Comparison of ENCODE assay signal across 9 mouse cellular contexts in genomic region chr7:30698589-30698988, GRCm38 (mm10). TPM values are rescaled to one million over a fixed set of nuclear protein-coding genes. Genes with fewer than 3 reads are reported as not detected.
DNase-seq lines count a peak whose midpoint lies in the region; ATAC-seq lines count a peak whose summit lies in the region.
"Had no signal": no experiment of that assay in that cellular context is flagged by ENCODE, and none has a peak within 500 bp of the region (broad histone marks: within the 10 kb centered on the region; RNA-seq: fewer than 3 reads in every experiment).

Gene 2200002J24Rik (plus strand): TSS chr7:30698926.

- H3K27ac ChIP-seq in limb, embryonic 11.5 days (replicated peaks; ENCODE audit: low read depth, low read length) = no peak within 1 kb of the TSS
- H3K27ac ChIP-seq in limb, embryonic 10.5 days = no peak within 1 kb of the TSS
- peak within 1 kb of the TSS; percentile 17 for H3K27ac ChIP-seq in stomach, embryonic 15.5 days
- H3K27ac ChIP-seq: heart, embryonic 10.5 days had no signal

- H3K27me3 ChIP-seq in limb, embryonic 11.5 days (ENCODE audit: control insufficient read depth, insufficient read depth, low read length) = no peaks in the 10 kb centered on the region
- H3K27me3 ChIP-seq in limb, embryonic 10.5 days (ENCODE audit: low read depth, poor library complexity, severe bottlenecking) = no peaks in the 10 kb centered on the region
- no peaks in the 10 kb centered on the region for H3K27me3 ChIP-seq in stomach, embryonic 15.5 days (replicated peaks)

- H3K9ac ChIP-seq in limb, embryonic 11.5 days (ENCODE audit: low read length) = no peak within 1 kb of the TSS
- H3K9ac ChIP-seq in stomach, embryonic 15.5 days = no peak within 1 kb of the TSS

- H3K4me2 ChIP-seq in limb, embryonic 11.5 days (ENCODE audit: low read depth, severe bottlenecking) = no peak within 1 kb of the TSS
- H3K4me2 ChIP-seq in stomach, embryonic 15.5 days = no peak within 1 kb of the TSS

- 35% methylated on average over 9 of the region's 9 CpGs for WGBS in limb, embryonic 11.5 days
- WGBS in limb, embryonic 10.5 days = 39% methylated on average over 9 of the region's 9 CpGs
- WGBS in stomach, embryonic 15.5 days = 40% methylated on average over 9 of the region's 9 CpGs

- no peak within 1 kb of the TSS for H3K4me3 ChIP-seq in limb, embryonic 11.5 days (ENCODE audit: low read depth, low read length)
- H3K4me3 ChIP-seq in limb, embryonic 10.5 days = no peak within 1 kb of the TSS
- no peak within 1 kb of the TSS for H3K4me3 ChIP-seq in stomach, embryonic 15.5 days (replicated peaks)
- H3K4me3 ChIP-seq: heart, embryonic 10.5 days had no signal

- no peaks in the 10 kb centered on the region for H3K9me3 ChIP-seq in limb, embryonic 11.5 days (ENCODE audit: control insufficient read depth, low read length)
- no peaks in the 10 kb centered on the region for H3K9me3 ChIP-seq in limb, embryonic 10.5 days (replicated peaks)
- no peaks in the 10 kb centered on the region for H3K9me3 ChIP-seq in stomach, embryonic 15.5 days
- H3K9me3 ChIP-seq: heart, embryonic 10.5 days had no signal

- no peak for ATAC-seq in limb, embryonic 11.5 days (ENCODE audit: insufficient number of reproducible peaks, low FRiP score, low TSS enrichment, low read depth)
- peak; percentile 74 for ATAC-seq in granulocyte monocyte progenitor cell, adult 5-6 weeks (replicated peaks; ENCODE audit: poor library complexity, severe bottlenecking)
- peak; percentile 63 for ATAC-seq in stomach, embryonic 15.5 days (ENCODE audit: insufficient read depth, low FRiP score, low read depth)

- H3K4me1 ChIP-seq in limb, embryonic 11.5 days (ENCODE audit: control insufficient read depth, insufficient read depth, low read length) = no peaks in the 10 kb centered on the region
- no peaks in the 10 kb centered on the region for H3K4me1 ChIP-seq in limb, embryonic 10.5 days
- H3K4me1 ChIP-seq in stomach, embryonic 15.5 days = no peaks in the 10 kb centered on the region

- no peaks in the 10 kb centered on the region for H3K36me3 ChIP-seq in limb, embryonic 11.5 days (ENCODE audit: control insufficient read depth, insufficient read depth, low read length)
- H3K36me3 ChIP-seq in limb, embryonic 10.5 days = no peaks in the 10 kb centered on the region
- H3K36me3 ChIP-seq in stomach, embryonic 15.5 days = no peaks in the 10 kb centered on the region
- H3K36me3 ChIP-seq: heart, embryonic 10.5 days had no signal

- peak; percentile 28 for DNase-seq in limb, embryonic 11.5 days (ENCODE audit: low spot score)
- DNase-seq in limb, embryonic 10.5 days (ENCODE audit: low spot score) = no peak
- peak; percentile 89 to 94 for DNase-seq in adrenal gland, adult (ENCODE audit: inconsistent age in 2 of 2, low spot score in 1 of 2)
- no peak for DNase-seq in layer of hippocampus, adult 18-20 months (ENCODE audit: low spot score in 2 of 2)
- DNase-seq in thymus, adult 18-20 months = no peak
- no peak for DNase-seq in heart, adult 9 months (ENCODE audit: low spot score in 2 of 2)

RNA-seq across cellular contexts. Expression of gene 2200002J24Rik, which starts in this region (rescaled TPM):
- not detected in 2 replicates for polyA plus RNA-seq in limb, embryonic 11.5 days (2014; fragmentation: Nextera tagmentation; extraction: Ambion mirVana)
- polyA plus RNA-seq in limb, embryonic 10.5 days (2016; fragmentation: Nextera tagmentation; extraction: Ambion mirVana) = not detected in 2 replicates
- not detected in 2 replicates for total RNA-seq in granulocyte monocyte progenitor cell, adult 5-6 weeks (2014; fragmentation: Nextera tagmentation)
- total RNA-seq in granulocyte monocyte progenitor cell, adult 5-6 weeks (2017) = not detected in 2 replicates
- 4.2 and 6.6 TPM in 2 replicates for polyA plus RNA-seq in stomach, embryonic 15.5 days (2015; fragmentation: Nextera tagmentation; extraction: Ambion mirVana)
- not detected for total RNA-seq in layer of hippocampus, adult 18-20 months (2021)

Comparison
In these comparisons a context has a peak if more than half of its experiments do, and no peak if none do; other contexts are left out.
1. Peak in DNase-seq in limb, embryonic 11.5 days; RNA of the gene not detected or under 1 TPM.
2. Peak in ATAC-seq in granulocyte monocyte progenitor cell, adult 5-6 weeks; RNA of the gene not detected or under 1 TPM.
3. DNase-seq: peak in adrenal gland, adult (2 of 2); none in limb, embryonic 10.5 days (single experiment), layer of hippocampus, adult 18-20 months (0 of 2), thymus, adult 18-20 months (0 of 2) and heart, adult 9 months (0 of 2).